40 mouse cellular contexts compared by ENCODE assay signal in genomic region chr9:14778341-14778740, GRCm38 (mm10). TPM values are rescaled to one million over a fixed set of nuclear protein-coding genes. Genes with fewer than 3 reads are reported as not detected.
DNase-seq lines count a peak whose midpoint lies in the region; ATAC-seq and TF ChIP-seq lines count a peak whose summit lies in the region.
"Had no signal": no experiment of that assay in that cellular context is flagged by ENCODE, and none has a peak within 500 bp of the region (broad histone marks: within the 10 kb centered on the region; RNA-seq: fewer than 3 reads in every experiment).

No protein-coding gene starts in this region.

- H3K9me3 ChIP-seq in heart, embryonic 11.5 days (replicated peaks; ENCODE audit: control insufficient read depth, low read length): no peaks in the 10 kb centered on the region
- H3K9me3 ChIP-seq in ES-Bruce4 (replicated peaks; ENCODE audit: control insufficient read depth, insufficient read depth, low read length, poor library complexity, severe bottlenecking): no peaks in the 10 kb centered on the region
- no peaks in the 10 kb centered on the region for H3K9me3 ChIP-seq in embryonic facial prominence, embryonic 10.5 days
- no peaks in the 10 kb centered on the region for H3K9me3 ChIP-seq in stomach, embryonic 16.5 days (replicated peaks; ENCODE audit: control insufficient read depth, low read length)
- H3K9me3 ChIP-seq: embryonic facial prominence, embryonic 13.5 days; heart, embryonic 13.5 days; limb, embryonic 12.5 days; liver, embryonic 15.5 days; neural tube, embryonic 15.5 days had no signal

- no peaks in the 10 kb centered on the region for H3K27me3 ChIP-seq in heart, embryonic 11.5 days (ENCODE audit: control insufficient read depth, insufficient read depth, low read length)
- H3K27me3 ChIP-seq in ES-Bruce4 (ENCODE audit: control insufficient read depth, insufficient read depth, low read length, poor library complexity, severe bottlenecking): no peaks in the 10 kb centered on the region
- H3K27me3 ChIP-seq in embryonic facial prominence, embryonic 10.5 days (replicated peaks; ENCODE audit: low read depth, poor library complexity, severe bottlenecking): no peaks in the 10 kb centered on the region
- H3K27me3 ChIP-seq in stomach, embryonic 16.5 days (ENCODE audit: control insufficient read depth, insufficient read depth, low read length): no peaks in the 10 kb centered on the region
- H3K27me3 ChIP-seq: embryonic facial prominence, embryonic 13.5 days; limb, embryonic 12.5 days; liver, embryonic 15.5 days; neural tube, embryonic 15.5 days had no signal

- TF ChIP-seq EP300 in ES-Bruce4 (IDR thresholded peaks at IDR 0.05; ENCODE audit: insufficient read depth, low read depth, low read length): peak; percentile 58; the same call in 1 of the 2 replicates

- TF ChIP-seq POLR2A in ES-Bruce4 (IDR thresholded peaks at IDR 0.05; ENCODE audit: insufficient read depth, low read length): no peak

- H3K4me3 ChIP-seq in heart, embryonic 11.5 days (ENCODE audit: low read depth, low read length): no peak overlapping the region
- H3K4me3 ChIP-seq in ES-Bruce4 (ENCODE audit: low read depth, low read length): no peak overlapping the region
- no peak overlapping the region for H3K4me3 ChIP-seq in embryonic facial prominence, embryonic 10.5 days
- no peak overlapping the region for H3K4me3 ChIP-seq in stomach, embryonic 16.5 days (replicated peaks; ENCODE audit: low read length)
- H3K4me3 ChIP-seq: embryonic facial prominence, embryonic 13.5 days; heart, adult 2 months; heart, embryonic 13.5 days; limb, embryonic 12.5 days; liver, embryonic 15.5 days; neural tube, embryonic 15.5 days had no signal

- peak; percentile 49 for DNase-seq in heart, adult 11 months
- DNase-seq in embryonic facial prominence, embryonic 10.5 days (ENCODE audit: low spot score): peak; percentile 31
- no peak for DNase-seq in left cerebral cortex, postnatal 10 days (ENCODE audit: extremely low spot score in 1 of 2, low spot score in 2 of 2)
- DNase-seq in kidney, adult 11 months: no peak
- DNase-seq in left cerebral cortex, postnatal 25 days (ENCODE audit: low spot score in 2 of 2): no peak
- DNase-seq: adrenal gland, postnatal 14 days; cerebellum, adult 11-12 months; cerebellum, adult 9-11 months; embryo, embryonic 11 days; forebrain, postnatal 0 days; gastrocnemius, postnatal 36 days; heart, adult 2 months; heart, postnatal 10 days; kidney, adult 8-10 months; kidney, postnatal 4 days; layer of hippocampus, postnatal 36 days; lung, embryonic 14.5 days; lung, postnatal 14 days; midbrain, embryonic 14.5 days; retina, postnatal 1 day; right cerebral cortex, postnatal 14 days; spleen, adult 18-20 months; thymus, adult 2 months; thymus, postnatal 36 days had no signal

- no peak overlapping the region for H3K4me2 ChIP-seq in heart, embryonic 11.5 days
- 0 out of 2 replicates have a peak overlapping the region, but pooled peaks have one; percentile 9 for H3K4me2 ChIP-seq in stomach, embryonic 16.5 days (ENCODE audit: low read depth, low read length)
- H3K4me2 ChIP-seq: embryonic facial prominence, embryonic 13.5 days; heart, embryonic 13.5 days; hindbrain, embryonic 14.5 days; limb, embryonic 12.5 days; liver, embryonic 15.5 days; lung, embryonic 14.5 days; neural tube, embryonic 15.5 days had no signal

- H3K36me3 ChIP-seq in heart, embryonic 11.5 days (ENCODE audit: control insufficient read depth, insufficient read depth, low read length): peaks cover 9% of the 10 kb centered on the region; the same call in 1 of the 2 replicates
- peaks cover 20% of the 10 kb centered on the region for H3K36me3 ChIP-seq in ES-Bruce4 (ENCODE audit: control insufficient read depth, insufficient read depth, low read length, poor library complexity, severe bottlenecking)
- H3K36me3 ChIP-seq in embryonic facial prominence, embryonic 10.5 days (replicated peaks): peaks cover 31% of the 10 kb centered on the region
- 0 out of 2 replicates have a peak, but pooled peaks cover 4% of the 10 kb centered on the region for H3K36me3 ChIP-seq in stomach, embryonic 16.5 days (ENCODE audit: control insufficient read depth, insufficient read depth, low read length)

- H3K4me1 ChIP-seq in heart, embryonic 11.5 days (ENCODE audit: control insufficient read depth, insufficient read depth, low read length): no peaks in the 10 kb centered on the region
- peaks cover 2% of the 10 kb centered on the region for H3K4me1 ChIP-seq in ES-Bruce4 (ENCODE audit: control insufficient read depth, insufficient read depth, low read length)
- H3K4me1 ChIP-seq in embryonic facial prominence, embryonic 10.5 days: no peaks in the 10 kb centered on the region
- H3K4me1 ChIP-seq in stomach, embryonic 16.5 days (ENCODE audit: control insufficient read depth, insufficient read depth, low read length): no peaks in the 10 kb centered on the region
- H3K4me1 ChIP-seq: embryonic facial prominence, embryonic 13.5 days; heart, embryonic 13.5 days; limb, embryonic 12.5 days; liver, embryonic 15.5 days; neural tube, embryonic 15.5 days had no signal

- TF ChIP-seq CTCF in ES-Bruce4 (IDR thresholded peaks at IDR 0.05; ENCODE audit: low read depth, low read length): no peak

- no peak overlapping the region for H3K27ac ChIP-seq in heart, embryonic 11.5 days (ENCODE audit: low read depth, low read length)
- H3K27ac ChIP-seq in ES-Bruce4 (ENCODE audit: insufficient read depth, low read length): no peak overlapping the region
- H3K27ac ChIP-seq in embryonic facial prominence, embryonic 10.5 days (replicated peaks): no peak overlapping the region
- 0 out of 2 replicates have a peak overlapping the region, but pooled peaks have one; percentile 14 for H3K27ac ChIP-seq in stomach, embryonic 16.5 days (ENCODE audit: low read length)
- H3K27ac ChIP-seq: embryonic facial prominence, embryonic 13.5 days; heart, adult 2 months; heart, embryonic 13.5 days; hindbrain, embryonic 14.5 days; kidney, postnatal 0 days; limb, embryonic 12.5 days; liver, embryonic 15.5 days; neural tube, embryonic 15.5 days had no signal

- intact Hi-C loops in left cerebral cortex, postnatal 10 days (cut with DNase I): no loop called here
- intact Hi-C loops in left cerebral cortex, postnatal 25 days (cut with DNase I): no loop called here

- no peak overlapping the region for H3K9ac ChIP-seq in heart, embryonic 11.5 days (ENCODE audit: low read depth, low read length)
- no peak overlapping the region for H3K9ac ChIP-seq in ES-Bruce4 (ENCODE audit: low read depth, poor library complexity, severe bottlenecking)
- no peak overlapping the region for H3K9ac ChIP-seq in stomach, embryonic 16.5 days (ENCODE audit: low read length)
- H3K9ac ChIP-seq: embryonic facial prominence, embryonic 13.5 days; forebrain, postnatal 0 days; heart, embryonic 13.5 days; hindbrain, embryonic 14.5 days; limb, embryonic 12.5 days; liver, embryonic 15.5 days; lung, embryonic 14.5 days; neural tube, embryonic 15.5 days had no signal

- 41% methylated on average over 13 of the region's 13 CpGs for WGBS in heart, embryonic 11.5 days (ENCODE audit: insufficient replicate concordance)
- 29% methylated on average over 13 of the region's 13 CpGs for WGBS in embryonic facial prominence, embryonic 10.5 days
- WGBS in stomach, embryonic 16.5 days: 39% methylated on average over 13 of the region's 13 CpGs

- no peak for ATAC-seq in heart, embryonic 11.5 days (replicated peaks; ENCODE audit: insufficient number of reproducible peaks, low FRiP score, low TSS enrichment)
- ATAC-seq in stomach, embryonic 16.5 days (ENCODE audit: insufficient read depth, low FRiP score): no peak
- ATAC-seq: forebrain, postnatal 0 days had no signal

RNA-seq across cellular contexts. Expression of gene Mre11a, which starts 6.1 kb away (rescaled TPM):
- polyA plus RNA-seq in heart, embryonic 11.5 days (2014; fragmentation: Nextera tagmentation; extraction: Ambion mirVana): 18.2 and 22.1 TPM in 2 replicates
- polyA plus RNA-seq in ES-Bruce4 (2011; ENCODE audit: insufficient read depth, insufficient read length, low read depth, missing spikeins): 138 and 142 TPM in 2 replicates
- 38.5 and 42.0 TPM in 2 replicates for polyA plus RNA-seq in embryonic facial prominence, embryonic 10.5 days (2016; fragmentation: Nextera tagmentation; extraction: Ambion mirVana)
- polyA plus RNA-seq in stomach, embryonic 16.5 days (2015; fragmentation: Nextera tagmentation; extraction: Ambion mirVana): 21.9 and 22.5 TPM in 2 replicates
- 10 to 100 TPM; 10.2 to 11.3 TPM for total RNA-seq in left cerebral cortex, postnatal 10 days (2021)
- total RNA-seq in left cerebral cortex, postnatal 25 days (2021): 10 to 100 TPM; 13.8 to 16.1 TPM

RNA-seq across cellular contexts. Expression of gene Ankrd49, which starts 6.3 kb away (rescaled TPM):
- 28.9 and 34.0 TPM in 2 replicates for polyA plus RNA-seq in heart, embryonic 11.5 days (2014; fragmentation: Nextera tagmentation; extraction: Ambion mirVana)
- polyA plus RNA-seq in ES-Bruce4 (2011; ENCODE audit: insufficient read depth, insufficient read length, low read depth, missing spikeins): 26.8 and 26.9 TPM in 2 replicates
- polyA plus RNA-seq in embryonic facial prominence, embryonic 10.5 days (2016; fragmentation: Nextera tagmentation; extraction: Ambion mirVana): 48.5 and 50.0 TPM in 2 replicates
- polyA plus RNA-seq in stomach, embryonic 16.5 days (2015; fragmentation: Nextera tagmentation; extraction: Ambion mirVana): 40.5 and 41.0 TPM in 2 replicates
- 10 to 100 TPM; 18.7 to 19.9 TPM for total RNA-seq in left cerebral cortex, postnatal 10 days (2021)
- total RNA-seq in left cerebral cortex, postnatal 25 days (2021): 10 to 100 TPM; 14.4 to 15.7 TPM

RNA-seq across cellular contexts. Expression of gene 1700012B09Rik, which starts 7.5 kb away (rescaled TPM):
- not detected in 2 replicates for polyA plus RNA-seq in heart, embryonic 11.5 days (2014; fragmentation: Nextera tagmentation; extraction: Ambion mirVana)
- not detected in 2 replicates for polyA plus RNA-seq in ES-Bruce4 (2011; ENCODE audit: insufficient read depth, insufficient read length, low read depth, missing spikeins)
- 0.23 and 0.54 TPM in 2 replicates for polyA plus RNA-seq in embryonic facial prominence, embryonic 10.5 days (2016; fragmentation: Nextera tagmentation; extraction: Ambion mirVana)
- not detected in 2 replicates for polyA plus RNA-seq in stomach, embryonic 16.5 days (2015; fragmentation: Nextera tagmentation; extraction: Ambion mirVana)
- total RNA-seq in left cerebral cortex, postnatal 10 days (2021): not detected
- total RNA-seq in left cerebral cortex, postnatal 25 days (2021): not detected
- total RNA-seq: adrenal gland, postnatal 14 days; gastrocnemius, adult 18-20 months; gastrocnemius, postnatal 36 days; heart, adult 2 months; heart, postnatal 10 days; hematopoietic stem cell, adult 5-6 weeks; layer of hippocampus, postnatal 36 days; liver, adult 2 months; monocyte, adult 5-6 weeks had no signal
- polyA plus RNA-seq: embryonic facial prominence, embryonic 13.5 days; forebrain, embryonic 11.5 days; heart, adult 2 months; heart, embryonic 13.5 days; kidney, postnatal 0 days; limb, embryonic 12.5 days; liver, adult 2 months; liver, embryonic 15.5 days; lung, embryonic 14.5 days had no signal

RNA-seq across cellular contexts. Expression of gene Fut4, which starts 26.1 kb away (rescaled TPM):
- 1.4 TPM in 2 replicates for polyA plus RNA-seq in heart, embryonic 11.5 days (2014; fragmentation: Nextera tagmentation; extraction: Ambion mirVana)
- polyA plus RNA-seq in ES-Bruce4 (2011; ENCODE audit: insufficient read depth, insufficient read length, low read depth, missing spikeins): 2.1 TPM in 2 replicates
- 6.3 and 7.6 TPM in 2 replicates for polyA plus RNA-seq in embryonic facial prominence, embryonic 10.5 days (2016; fragmentation: Nextera tagmentation; extraction: Ambion mirVana)
- polyA plus RNA-seq in stomach, embryonic 16.5 days (2015; fragmentation: Nextera tagmentation; extraction: Ambion mirVana): 6.7 and 6.9 TPM in 2 replicates
- total RNA-seq in left cerebral cortex, postnatal 10 days (2021): under 1 TPM; 0.49 to 0.54 TPM
- total RNA-seq in left cerebral cortex, postnatal 25 days (2021): under 1 TPM; 0.16 to 0.27 TPM

RNA-seq across cellular contexts. Expression of gene Piwil4, which starts 37.8 kb away (rescaled TPM):
- polyA plus RNA-seq in heart, embryonic 11.5 days (2014; fragmentation: Nextera tagmentation; extraction: Ambion mirVana): not detected in 2 replicates
- polyA plus RNA-seq in ES-Bruce4 (2011; ENCODE audit: insufficient read depth, insufficient read length, low read depth, missing spikeins): not detected in 2 replicates
- polyA plus RNA-seq in embryonic facial prominence, embryonic 10.5 days (2016; fragmentation: Nextera tagmentation; extraction: Ambion mirVana): 0.23 TPM in 1 of 2 replicates, not detected in the other
- 0.07 and 0.15 TPM in 2 replicates for polyA plus RNA-seq in stomach, embryonic 16.5 days (2015; fragmentation: Nextera tagmentation; extraction: Ambion mirVana)
- under 1 TPM in 1 of 2 experiments, not detected in 1; 0.10 TPM for total RNA-seq in left cerebral cortex, postnatal 10 days (2021)
- total RNA-seq in left cerebral cortex, postnatal 25 days (2021): not detected
- total RNA-seq: adrenal gland, postnatal 14 days; gastrocnemius, adult 18-20 months; gastrocnemius, postnatal 36 days; heart, adult 2 months; heart, postnatal 10 days; layer of hippocampus, adult 8-10 months; layer of hippocampus, postnatal 36 days; liver, adult 2 months; monocyte, adult 5-6 weeks had no signal
- polyA plus RNA-seq: embryonic facial prominence, embryonic 13.5 days; forebrain, embryonic 11.5 days; heart, adult 2 months; limb, embryonic 12.5 days; liver, adult 2 months; lung, embryonic 14.5 days had no signal

Comparison
In these comparisons a context has a peak if more than half of its experiments do, and no peak if none do; other contexts are left out.
1. DNase-seq: peak in heart, adult 11 months (single experiment) and embryonic facial prominence, embryonic 10.5 days (single experiment); none in left cerebral cortex, postnatal 10 days (0 of 2), kidney, adult 11 months (single experiment) and left cerebral cortex, postnatal 25 days (0 of 2).